Mouse (Mus musculus): ENCODE results near the gene Gm9970. TPM values are rescaled to one million over a fixed set of nuclear protein-coding genes. Genes with fewer than 3 reads are reported as not detected.

Gene Gm9970
- total and polyA plus RNA-seq, 3 experiments = 0.31 TPM; not detected in 2

DNA sequence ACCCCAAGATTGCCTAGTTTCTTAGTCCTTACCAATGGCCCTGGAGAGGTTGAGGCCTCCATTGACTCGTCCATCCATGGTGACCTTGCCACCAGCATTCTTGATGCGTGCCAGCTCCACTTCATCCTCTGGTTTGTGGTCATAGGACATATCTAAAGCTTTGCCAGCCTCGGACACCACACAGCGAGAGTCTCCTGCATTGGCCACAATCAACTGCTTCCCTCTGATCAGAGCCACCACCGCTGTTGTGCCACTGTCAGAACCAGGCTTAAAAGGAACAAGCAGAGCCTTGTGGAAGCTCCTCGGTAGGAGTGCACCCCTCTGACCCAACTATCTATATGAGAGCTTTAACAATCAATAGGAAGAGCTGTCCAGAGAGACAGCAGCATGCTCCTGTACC lies 36.6 kb downstream of the Gm9970 start:
- no peak overlapping the region for H3K9ac ChIP-seq (ENCODE audit: low read depth, low read length)
- no peaks in the 10 kb centered on the region; the same call in 1 of the 2 replicates for H3K79me2 ChIP-seq (replicated peaks; ENCODE audit: control insufficient read depth, insufficient read depth, low read length)
- 90% methylated on average over 6 of the region's 6 CpGs for WGBS
- H3K4me1 ChIP-seq (ENCODE audit: control insufficient read depth, insufficient read depth, low read length) = peaks cover 1% of the 10 kb centered on the region; the same call in 1 of the 2 replicates
- no peaks in the 10 kb centered on the region for H3K27me3 ChIP-seq (ENCODE audit: control insufficient read depth, insufficient read depth, low read length)
- no peak for DNase-seq
- H3K27ac ChIP-seq = no peak overlapping the region
- intact Hi-C loops (cut with DNase I) = loop anchor here (10.0 kb wide), 1 partner anchor 250 kb away; the partner anchor contains the start of gene Zfp512
- no peaks in the 10 kb centered on the region for H3K36me3 ChIP-seq (ENCODE audit: control insufficient read depth, insufficient read depth, low read length)
- TF ChIP-seq EP300 (IDR thresholded peaks at IDR 0.05; ENCODE audit: insufficient read depth, low read depth, low read length) (no peak), POLR2A (IDR thresholded peaks at IDR 0.05; ENCODE audit: insufficient read depth, low read depth, low read length) (no peak), CTCF (IDR thresholded peaks at IDR 0.05) (no peak)
- H3K4me3 ChIP-seq = no peak overlapping the region

GRCm38 (mm10) chr5:31203866-31204265 lies 37.2 kb downstream of the Gm9970 start:
- no peaks in the 10 kb centered on the region; the same call in 1 of the 2 replicates for H3K79me2 ChIP-seq (replicated peaks; ENCODE audit: control insufficient read depth, insufficient read depth, low read length)
- no peak overlapping the region for H3K4me3 ChIP-seq
- TF ChIP-seq EP300 (IDR thresholded peaks at IDR 0.05; ENCODE audit: insufficient read depth, low read depth, low read length) (no peak), POLR2A (IDR thresholded peaks at IDR 0.05; ENCODE audit: insufficient read depth, low read depth, low read length) (no peak)
- H3K4me1 ChIP-seq (ENCODE audit: control insufficient read depth, insufficient read depth, low read length) = peaks cover 1% of the 10 kb centered on the region; the same call in 1 of the 2 replicates
- DNase-seq = no peak
- intact Hi-C loops (cut with DNase I) = loop anchor here (2.0 to 10.0 kb wide), 3 partner anchors 17 to 251 kb away; partner anchors contain the start of genes Gtf3c2, Ppm1g and Zfp512
- H3K36me3 ChIP-seq (ENCODE audit: control insufficient read depth, insufficient read depth, low read length) = no peaks in the 10 kb centered on the region
- H3K27ac ChIP-seq = no peak overlapping the region
- H3K9ac ChIP-seq (ENCODE audit: low read depth, low read length) = no peak overlapping the region
- H3K27me3 ChIP-seq (ENCODE audit: control insufficient read depth, insufficient read depth, low read length) = no peaks in the 10 kb centered on the region
- WGBS = 93% methylated on average over 2 of the region's 2 CpGs

DNA sequence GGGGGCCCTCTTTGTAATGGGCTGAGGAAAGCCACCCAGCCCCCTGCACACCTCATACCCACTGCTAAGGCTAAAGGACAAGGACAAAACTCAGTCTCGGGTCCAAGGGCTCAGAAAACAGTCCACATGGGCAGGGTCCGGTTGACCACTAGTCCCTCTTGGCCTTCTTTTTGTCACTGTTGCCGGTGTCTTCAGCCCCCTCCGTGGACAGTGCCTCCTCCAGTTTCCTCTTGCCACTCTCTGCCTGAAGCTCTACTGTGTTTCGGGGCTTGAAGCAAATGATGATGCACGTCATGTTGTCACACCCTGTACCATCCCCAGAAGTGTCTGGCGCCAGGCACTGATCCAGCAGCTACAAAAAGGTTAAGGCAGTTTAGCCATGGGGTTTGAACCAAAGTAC lies 38.1 kb downstream of the Gm9970 start:
- 92% methylated on average over 7 of the region's 7 CpGs for WGBS
- intact Hi-C loops (cut with DNase I) = loop anchor here (2.0 to 10.0 kb wide), 3 partner anchors 18 to 252 kb away; partner anchors contain the start of genes Gtf3c2, Ppm1g and Zfp512
- H3K9ac ChIP-seq (ENCODE audit: low read depth, low read length) = no peak overlapping the region

GRCm38 (mm10) chr5:31201742-31202590 lies 39.1 kb downstream of the Gm9970 start, which contains the start of gene Zfp513:
Gene Zfp513 (minus strand): TSS chr5:31202303.
- TF ChIP-seq CTCF (IDR thresholded peaks at IDR 0.05) (0 out of 2 replicates have a peak, but pooled peaks have one; percentile 7), EP300 (IDR thresholded peaks at IDR 0.05; ENCODE audit: insufficient read depth, low read depth, low read length) (peak; percentile 95), POLR2A (IDR thresholded peaks at IDR 0.05; ENCODE audit: insufficient read depth, low read depth, low read length) (peak; percentile 95)
- Histone ChIP-seq H3K27me3 (ENCODE audit: control insufficient read depth, insufficient read depth, low read length) (no peaks in the 10 kb centered on the region), H3K79me2 (replicated peaks; ENCODE audit: control insufficient read depth, insufficient read depth, low read length) (no peaks in the 10 kb centered on the region; the same call in 1 of the 2 replicates), H3K27ac (peak within 1 kb of the TSS; percentile 88), H3K4me1 (ENCODE audit: control insufficient read depth, insufficient read depth, low read length) (peaks cover 1% of the 10 kb centered on the region; the same call in 1 of the 2 replicates), H3K4me3 (peak within 1 kb of the TSS; percentile 79), H3K36me3 (ENCODE audit: control insufficient read depth, insufficient read depth, low read length) (no peaks in the 10 kb centered on the region), H3K9ac (ENCODE audit: low read depth, low read length) (peak within 1 kb of the TSS; percentile 73)
- DNase-seq = peak; percentile 94 to 97
- intact Hi-C loops (cut with DNase I) = loop anchor here (2.0 to 10.0 kb wide), 3 partner anchors 19 to 253 kb away; partner anchors contain the start of genes Gtf3c2, Ppm1g and Zfp512
- WGBS = under 1% methylated on average over 53 of the region's 53 CpGs

More for the DNA sequence above, 38.1 kb downstream of the Gm9970 start:
- Histone ChIP-seq H3K4me1 (ENCODE audit: control insufficient read depth, insufficient read depth, low read length) (peaks cover 1% of the 10 kb centered on the region; the same call in 1 of the 2 replicates), H3K27me3 (ENCODE audit: control insufficient read depth, insufficient read depth, low read length) (no peaks in the 10 kb centered on the region), H3K36me3 (ENCODE audit: control insufficient read depth, insufficient read depth, low read length) (no peaks in the 10 kb centered on the region), H3K4me3 (no peak overlapping the region; the same call in 1 of the 2 replicates), H3K27ac (peak overlapping the region; percentile 88; the same call in 1 of the 2 replicates), H3K79me2 (replicated peaks; ENCODE audit: control insufficient read depth, insufficient read depth, low read length) (no peaks in the 10 kb centered on the region; the same call in 1 of the 2 replicates)
- TF ChIP-seq POLR2A (IDR thresholded peaks at IDR 0.05; ENCODE audit: insufficient read depth, low read depth, low read length) (no peak), CTCF (IDR thresholded peaks at IDR 0.05) (no peak), EP300 (IDR thresholded peaks at IDR 0.05; ENCODE audit: insufficient read depth, low read depth, low read length) (no peak)
- DNase-seq = no peak

DNA sequence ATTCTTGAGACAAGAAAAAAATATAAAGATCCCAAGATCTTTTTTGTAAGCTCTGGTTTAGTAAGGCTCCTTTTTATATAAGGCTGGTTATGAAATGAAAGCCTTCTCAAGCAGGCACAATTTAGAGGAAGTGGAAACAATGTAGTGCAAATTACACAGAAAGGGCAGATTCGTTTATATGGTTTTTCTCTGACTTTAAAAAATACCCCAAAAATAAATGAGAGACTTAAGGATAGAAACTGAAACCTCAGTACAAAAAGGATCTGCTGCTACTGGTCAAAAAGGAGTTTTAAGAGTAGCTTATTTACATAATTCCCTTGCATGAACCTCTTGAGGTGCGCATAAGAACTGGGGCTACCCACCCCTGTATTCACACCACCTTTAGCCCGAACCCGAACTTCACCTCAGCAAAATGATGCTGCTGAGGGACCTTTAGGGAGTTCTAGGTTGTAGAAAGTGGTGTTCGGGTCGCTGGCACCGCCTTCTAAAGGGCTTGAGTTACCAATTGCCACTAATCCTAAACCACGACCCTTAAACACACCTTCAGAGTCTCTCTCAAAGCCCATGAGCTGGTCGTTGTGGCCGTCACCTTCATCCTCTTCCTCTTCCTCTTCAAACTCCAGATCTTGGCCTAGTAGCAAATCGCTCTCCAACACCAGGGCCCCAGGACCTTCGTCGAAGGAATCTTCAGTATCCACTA lies 39.8 kb downstream of the Gm9970 start:
- 9% methylated on average over 13 of the region's 13 CpGs for WGBS
- Histone ChIP-seq H3K4me3 (peak overlapping the region; percentile 79), H3K9ac (ENCODE audit: low read depth, low read length) (peak overlapping the region; percentile 73), H3K79me2 (replicated peaks; ENCODE audit: control insufficient read depth, insufficient read depth, low read length) (no peaks in the 10 kb centered on the region; the same call in 1 of the 2 replicates), H3K27ac (peak overlapping the region; percentile 87), H3K27me3 (ENCODE audit: control insufficient read depth, insufficient read depth, low read length) (no peaks in the 10 kb centered on the region), H3K36me3 (ENCODE audit: control insufficient read depth, insufficient read depth, low read length) (no peaks in the 10 kb centered on the region), H3K4me1 (ENCODE audit: control insufficient read depth, insufficient read depth, low read length) (peaks cover 1% of the 10 kb centered on the region; the same call in 1 of the 2 replicates)
- no peak for DNase-seq
- TF ChIP-seq POLR2A (IDR thresholded peaks at IDR 0.05; ENCODE audit: insufficient read depth, low read depth, low read length) = no peak
- no peak for TF ChIP-seq CTCF (IDR thresholded peaks at IDR 0.05)
- TF ChIP-seq EP300 (IDR thresholded peaks at IDR 0.05; ENCODE audit: insufficient read depth, low read depth, low read length) = no peak
- intact Hi-C loops (cut with DNase I) = loop anchor here (10.0 kb wide), 1 partner anchor 254 kb away; the partner anchor contains the start of gene Zfp512

Measured in heart, adult 2 months (tissue).